Mouse (Mus musculus) adrenal gland (tissue): Measurements from ENCODE around the gene Ssbp4.

ENCODE experiments used
- intact Hi-C: fragments of 180-260 bp; cut with DNase I; formaldehyde crosslinking; loops from one replicate; pipeline ENCODE4 v1.15.1; 2025

The Ssbp4 gene

DNA sequence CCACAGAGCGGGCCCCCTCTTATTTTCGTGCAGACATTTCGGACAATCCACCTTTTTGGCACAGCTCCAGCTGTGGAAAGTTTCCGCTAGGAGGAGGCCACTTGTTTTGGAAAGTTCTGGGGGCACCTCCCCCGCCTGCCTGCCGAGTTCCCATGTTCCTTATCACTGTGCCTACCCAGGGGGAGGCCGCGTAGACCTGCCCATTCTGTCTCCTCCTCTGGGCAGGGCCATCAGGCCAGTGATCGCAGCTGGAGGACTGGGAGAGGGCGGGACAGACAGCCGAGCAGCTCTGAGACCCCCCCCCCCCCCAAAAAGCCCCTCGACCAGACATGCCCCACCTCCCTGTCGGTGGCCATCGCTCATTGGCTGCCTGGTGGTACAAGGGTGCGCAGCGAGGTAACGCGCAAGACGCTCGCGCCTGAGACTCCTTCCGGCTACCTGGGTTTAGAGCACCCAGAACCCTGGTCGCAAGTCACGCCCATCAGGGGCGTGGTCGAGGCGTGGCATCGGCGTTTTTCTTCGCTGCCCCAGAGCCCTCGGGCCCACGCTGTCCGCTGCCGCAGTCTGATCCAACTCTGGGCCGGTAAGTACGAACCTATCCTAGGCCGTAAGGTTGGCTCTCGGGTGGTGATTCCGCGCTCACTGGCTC lies 14.6 kb downstream of the Ssbp4 start, which contains the start of gene Isyna1:
Gene Isyna1, plus strand, starts transcription at position 413 of the 649 bp plus-strand sequence.
- intact Hi-C loops, result no loop called here

DNA sequence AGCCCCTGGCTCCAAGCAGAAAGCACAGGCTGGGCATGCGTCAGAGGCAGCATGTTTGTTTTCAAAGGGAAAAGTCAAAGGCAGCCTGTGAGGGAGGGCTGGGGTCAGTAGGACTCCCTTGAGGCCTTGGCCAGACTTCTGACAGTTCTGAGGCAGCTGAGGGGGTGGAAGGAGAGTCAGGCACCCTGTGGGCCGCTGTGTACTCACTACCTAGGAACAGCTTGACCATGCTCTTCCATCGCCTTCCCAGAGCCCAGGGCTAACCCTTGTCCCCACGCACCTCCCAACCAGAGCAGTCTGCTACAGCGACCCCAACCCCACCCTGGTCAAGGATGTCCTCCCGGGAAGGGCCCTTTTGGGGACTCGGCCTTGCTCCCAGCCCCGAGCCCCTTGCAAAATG lies 15.5 kb downstream of the Ssbp4 start:
- intact Hi-C loops, result no loop called here

DNA sequence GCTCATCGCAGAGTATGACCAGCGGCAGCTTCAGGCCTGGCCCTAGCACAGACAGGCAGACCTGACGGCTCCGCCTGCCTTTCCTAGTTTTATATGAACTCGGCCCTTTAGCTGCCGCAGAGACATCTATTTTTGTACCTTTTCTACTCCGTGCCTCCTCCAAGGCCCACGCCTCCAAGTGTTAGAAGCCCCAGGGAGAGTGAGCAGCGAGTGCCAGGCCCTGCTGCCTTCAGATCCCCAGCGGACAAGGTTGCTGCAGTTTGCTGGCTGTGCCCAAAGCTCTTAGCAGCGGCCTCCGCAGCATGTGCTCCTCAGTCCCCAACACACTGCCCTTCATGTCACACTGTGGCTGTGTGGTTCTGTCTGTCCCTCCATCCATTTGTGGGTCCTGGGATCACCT lies 17.1 kb downstream of the Ssbp4 start:
- intact Hi-C loops, result no loop called here

DNA sequence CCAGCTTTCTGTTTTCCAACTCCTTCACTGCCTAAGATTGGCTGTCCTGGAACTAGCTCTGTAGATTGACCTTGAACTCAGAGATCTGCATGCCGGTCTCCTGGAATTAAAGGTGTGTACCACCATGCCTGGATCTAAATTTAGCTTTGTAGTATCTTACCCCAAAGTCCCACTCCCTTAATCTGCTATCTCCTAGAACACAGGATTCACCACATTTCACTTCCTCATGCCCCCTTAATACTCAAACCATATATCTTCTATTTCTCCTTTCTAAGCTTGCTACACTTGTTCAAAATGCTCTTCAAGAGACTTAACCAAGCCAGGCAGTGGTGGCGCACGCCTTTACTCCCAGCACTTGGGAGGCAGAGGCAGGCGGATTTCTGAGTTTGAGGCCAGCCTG lies 20.7 kb downstream of the Ssbp4 start:
- intact Hi-C loops, result loop anchor here (5.0 to 10.0 kb wide), 2 partner anchors 36 to 173 kb away; no protein-coding TSS in a partner anchor

DNA sequence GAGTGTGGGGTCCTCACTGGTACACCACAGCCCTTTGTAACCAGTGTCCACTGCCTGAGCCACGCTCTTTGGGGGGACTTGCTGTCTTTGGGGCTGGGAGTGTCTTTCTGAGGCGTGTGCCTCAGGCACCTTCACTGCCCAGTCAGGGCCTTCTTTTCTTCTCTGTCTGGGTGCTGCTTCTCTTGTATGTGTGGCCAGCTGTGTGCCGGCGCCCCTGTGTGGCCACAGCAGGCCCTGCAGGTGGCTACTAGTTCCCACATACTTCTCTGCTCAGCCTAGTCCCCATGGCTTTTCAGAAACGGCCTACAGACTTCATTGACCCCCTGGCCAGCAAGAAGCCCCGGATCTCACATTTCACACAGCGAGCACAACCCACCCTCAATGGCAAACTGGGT lies 23.4 kb downstream of the Ssbp4 start:
- intact Hi-C loops, result loop anchor here (2.0 to 10.0 kb wide), 3 partner anchors 24 to 170 kb away; no protein-coding TSS in a partner anchor

DNA sequence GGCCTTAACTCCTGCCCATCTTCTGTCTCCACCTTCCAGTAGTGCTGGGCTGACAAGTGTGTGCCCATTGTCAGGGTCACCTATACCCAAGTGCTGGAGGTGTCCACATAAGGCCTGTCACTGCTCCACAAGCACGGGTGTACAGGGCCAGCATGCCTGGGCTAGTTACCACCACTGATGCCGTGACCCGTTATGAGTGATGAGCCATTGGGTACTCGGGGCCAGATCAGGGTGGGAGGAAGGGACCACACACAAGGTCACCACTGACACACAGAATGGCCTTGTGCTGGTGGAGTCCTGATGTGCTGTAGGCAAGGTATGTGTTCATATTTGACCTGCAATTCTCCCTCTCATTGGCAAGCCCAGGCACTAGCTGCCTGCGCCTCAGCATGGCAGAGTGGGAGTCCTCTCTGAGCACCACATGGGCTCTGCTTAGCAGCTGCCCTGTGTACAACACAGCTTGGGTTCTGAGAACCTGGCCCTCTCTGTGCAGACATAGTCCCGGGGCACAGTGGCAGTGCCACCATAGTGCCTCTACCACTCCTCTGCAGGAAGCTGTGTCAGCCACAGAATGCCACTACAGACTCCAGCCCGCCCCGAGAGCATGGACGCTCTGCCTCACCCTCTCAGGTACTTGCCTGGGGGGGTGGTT lies 23.9 kb downstream of the Ssbp4 start:
- intact Hi-C loops, result loop anchor here (2.0 to 10.0 kb wide), 3 partner anchors 24 to 170 kb away; no protein-coding TSS in a partner anchor

DNA sequence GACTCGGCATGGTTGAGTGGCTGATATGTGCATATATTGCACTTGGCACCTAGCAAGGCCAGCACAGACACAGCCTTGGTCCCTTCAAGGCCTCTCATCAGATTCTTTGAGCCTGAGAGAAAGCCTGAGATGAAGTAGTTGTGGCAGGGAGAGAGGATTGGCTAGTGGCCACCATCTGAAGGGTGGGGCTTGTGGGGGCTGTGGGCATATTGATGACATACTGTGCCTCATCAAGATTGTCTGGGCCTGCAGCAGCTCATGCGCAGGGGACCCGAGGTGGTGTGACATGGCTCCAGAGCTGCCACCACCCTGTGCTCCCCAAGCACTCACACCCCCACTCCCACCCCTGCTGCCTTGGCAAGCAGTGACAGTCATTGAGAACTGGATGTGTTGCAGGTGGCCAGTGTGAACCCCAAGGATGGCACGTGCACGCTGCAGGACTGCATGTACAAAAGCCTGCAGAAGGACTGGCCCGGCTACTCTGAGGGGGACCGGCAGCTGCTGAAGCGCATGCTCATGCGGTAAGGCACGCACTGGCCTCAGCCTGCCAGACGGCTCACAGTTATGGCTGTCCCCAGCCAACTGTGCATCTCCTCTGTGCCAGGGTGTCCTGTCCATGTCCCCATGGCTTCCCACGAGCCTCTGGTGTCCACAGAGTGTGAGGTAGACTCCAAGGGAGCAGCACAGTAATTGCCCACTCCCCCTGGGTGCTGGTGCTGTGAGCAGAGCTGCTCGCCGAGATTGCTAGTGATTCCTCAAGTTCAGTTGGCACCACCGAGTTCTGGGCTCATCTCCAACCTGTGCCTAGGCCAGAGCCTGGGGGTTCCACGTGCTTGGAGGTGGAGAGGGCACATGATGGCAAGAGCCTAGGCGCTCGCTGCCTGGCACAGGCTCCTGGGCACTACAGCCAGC lies 24.9 kb downstream of the Ssbp4 start:
- intact Hi-C loops, result loop anchor here (2.0 to 10.0 kb wide), 2 partner anchors 23 to 169 kb away; no protein-coding TSS in a partner anchor

DNA sequence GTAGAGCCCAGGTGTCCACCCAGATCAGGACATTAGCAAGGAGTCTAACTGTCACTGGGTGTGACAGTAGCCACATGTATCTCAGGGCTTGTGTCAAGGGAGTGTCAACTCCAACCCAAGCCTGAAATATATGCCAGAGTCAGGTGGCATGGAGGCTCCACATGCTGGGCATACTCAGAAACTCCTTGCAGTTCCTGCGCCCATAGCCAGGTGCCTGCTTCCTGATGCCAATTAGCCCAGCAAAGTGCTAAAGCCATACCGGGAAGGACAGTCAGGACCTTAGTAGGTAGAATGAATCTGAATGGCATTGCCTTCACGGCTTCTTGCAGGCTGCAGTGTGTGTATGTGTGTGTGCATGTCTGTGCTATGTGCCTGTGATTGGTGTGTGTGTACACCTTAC lies 31.5 kb downstream of the Ssbp4 start:
- intact Hi-C loops, result no loop called here

DNA sequence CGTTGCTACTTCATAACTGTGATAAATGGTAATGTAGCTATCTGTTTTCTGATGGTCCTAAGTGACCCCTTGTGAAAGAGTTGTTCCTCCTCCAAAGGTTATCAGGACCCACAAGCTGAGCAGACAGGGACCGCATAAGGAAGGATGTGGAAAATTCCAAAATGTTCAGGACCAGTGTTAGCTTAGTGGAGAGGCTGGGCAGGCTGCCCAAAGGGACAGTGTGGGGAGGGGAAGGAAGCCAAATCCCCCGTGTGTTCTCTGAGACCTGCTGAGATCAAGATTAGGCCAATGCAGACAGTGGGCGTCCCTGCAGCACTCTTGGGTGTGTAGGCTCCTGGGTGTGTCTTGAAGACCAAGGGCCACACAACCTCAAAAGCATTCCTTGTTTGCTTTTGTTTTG lies 33.8 kb downstream of the Ssbp4 start:
- intact Hi-C loops, result no loop called here

DNA sequence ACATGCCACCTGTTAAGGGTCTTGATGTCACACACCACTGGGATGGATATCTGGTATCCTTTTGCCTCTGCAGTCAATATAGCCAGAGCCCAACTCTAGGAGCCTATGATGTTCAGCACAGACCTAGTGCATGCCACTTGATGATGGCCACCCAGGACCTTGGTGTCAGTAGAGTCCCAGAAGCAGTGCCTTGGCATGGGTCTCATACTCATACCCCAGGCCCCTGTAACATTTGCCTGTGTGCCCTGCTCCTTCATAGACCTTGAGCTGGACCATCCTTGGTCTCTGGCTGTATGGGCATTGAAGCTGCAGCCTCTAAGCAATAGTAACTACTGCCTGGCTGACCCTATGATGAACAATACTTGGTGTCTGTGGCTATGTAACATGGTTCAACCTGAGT lies 34.4 kb downstream of the Ssbp4 start:
- intact Hi-C loops, result no loop called here

DNA sequence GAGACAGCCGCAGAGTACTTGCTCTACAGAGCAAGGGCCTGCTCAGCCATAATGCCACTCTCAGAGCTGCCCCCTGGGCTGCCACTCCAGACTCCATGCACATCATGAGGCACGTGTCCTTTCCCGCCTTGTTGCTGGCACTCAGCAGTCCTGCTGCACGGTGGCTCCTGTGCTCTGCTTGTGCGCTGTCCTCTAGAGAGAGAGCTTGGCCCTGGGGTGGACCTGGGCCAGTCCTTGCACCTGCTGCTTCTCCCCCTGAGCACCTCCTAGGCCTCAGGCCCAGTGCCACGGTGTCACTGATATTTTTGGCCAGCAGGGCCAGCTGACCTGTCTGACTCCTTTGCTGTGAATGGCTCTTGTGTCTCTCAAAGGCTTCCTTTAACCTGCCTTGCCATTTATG lies 37.7 kb downstream of the Ssbp4 start:
- intact Hi-C loops, result no loop called here

DNA sequence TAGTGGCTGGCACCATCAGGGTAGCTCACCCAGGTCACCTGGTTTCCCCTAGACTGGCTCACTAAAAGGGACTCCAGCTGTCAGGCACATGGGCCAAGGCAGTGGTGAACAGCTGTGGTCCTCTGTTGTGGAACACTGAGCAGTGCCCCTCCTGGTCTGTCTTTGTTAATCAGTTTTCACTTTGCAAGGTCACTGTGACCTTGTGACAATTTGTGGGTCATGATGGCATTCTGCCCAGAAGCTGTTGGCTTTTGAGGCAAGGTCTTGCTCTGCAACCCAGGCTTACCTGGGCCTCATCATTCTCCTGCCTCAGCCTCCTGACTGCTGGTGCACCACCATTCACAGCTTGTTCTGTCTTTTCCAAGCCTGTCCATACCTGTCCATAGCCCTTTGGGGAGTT lies 38.3 kb downstream of the Ssbp4 start:
- intact Hi-C loops, result no loop called here

DNA sequence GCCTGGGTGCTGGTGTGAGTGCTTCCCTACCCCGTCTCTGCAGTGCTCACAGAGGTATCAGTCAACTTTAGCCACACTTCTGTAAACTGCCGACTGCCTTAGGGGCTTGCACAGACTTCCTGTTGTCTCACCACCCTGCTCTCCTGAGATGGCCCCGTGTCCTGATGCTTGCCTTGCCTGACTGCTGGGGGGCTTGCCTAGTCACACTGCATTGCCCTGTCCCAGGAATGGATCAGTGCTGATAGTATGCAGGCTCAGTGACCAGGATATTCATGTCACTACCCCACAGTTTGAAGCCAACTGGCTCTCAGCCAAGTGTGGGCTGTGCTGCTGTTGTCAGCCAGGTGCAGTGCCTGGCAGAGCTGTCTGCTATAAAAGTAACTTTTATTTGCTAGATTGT lies 43.1 kb downstream of the Ssbp4 start:
- intact Hi-C loops, result no loop called here

DNA sequence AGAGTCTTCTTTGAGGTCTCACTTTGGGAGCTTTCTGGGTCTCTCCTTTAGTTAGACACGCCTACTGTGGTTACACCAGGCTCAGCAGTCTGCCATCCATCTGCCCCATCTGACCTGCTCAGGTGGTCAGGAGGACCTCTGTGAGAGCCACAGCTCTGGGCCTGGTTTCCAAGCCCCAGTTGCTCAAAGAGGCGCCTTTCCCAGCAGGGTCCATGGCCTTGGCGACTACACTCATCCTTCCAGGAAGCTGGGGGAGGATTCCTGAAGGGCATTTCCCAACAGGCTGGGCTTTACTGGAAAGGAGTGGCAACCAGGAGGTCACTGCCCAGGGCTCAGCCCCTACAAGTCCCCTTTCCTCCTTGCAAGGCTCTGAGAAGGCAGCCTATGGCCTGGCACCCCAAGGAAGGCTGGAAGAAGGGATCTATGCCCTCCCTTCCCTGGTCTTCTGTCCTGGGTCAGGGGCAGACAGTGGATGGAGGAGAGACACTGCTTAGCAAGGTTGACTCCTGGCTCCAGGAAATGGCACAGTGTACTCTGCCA lies 43.9 kb downstream of the Ssbp4 start:
- intact Hi-C loops, result no loop called here

DNA sequence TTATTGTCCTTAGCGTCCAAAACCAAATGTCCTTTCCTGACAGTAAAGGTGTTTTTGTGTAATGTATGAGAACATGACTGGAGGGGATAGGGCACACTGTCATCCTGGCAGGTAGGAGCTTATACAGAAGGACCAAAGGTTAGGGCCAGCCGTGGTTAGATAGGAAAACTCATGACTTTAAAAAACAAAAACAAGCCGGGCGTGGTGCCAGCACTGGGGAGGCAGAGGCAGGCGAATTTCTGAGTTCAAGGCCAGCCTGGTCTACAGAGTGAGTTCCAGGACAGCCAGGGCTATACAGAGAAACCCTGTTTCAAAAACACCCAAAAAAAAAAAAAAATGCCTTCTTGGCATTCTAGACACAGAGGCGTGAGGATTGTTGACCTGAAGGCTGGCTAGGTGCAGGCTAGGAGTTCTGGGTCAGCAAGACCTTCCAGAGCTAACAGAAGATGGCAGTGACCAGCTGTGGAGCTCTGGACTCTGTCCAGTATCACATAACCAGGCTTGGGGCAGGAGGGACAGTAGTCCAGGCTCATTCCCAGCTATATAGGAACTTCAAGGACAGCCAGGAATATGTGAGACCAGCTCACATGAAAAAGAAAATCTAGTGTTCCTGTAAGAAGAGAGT lies 44.8 kb downstream of the Ssbp4 start:
- intact Hi-C loops, result no loop called here

DNA sequence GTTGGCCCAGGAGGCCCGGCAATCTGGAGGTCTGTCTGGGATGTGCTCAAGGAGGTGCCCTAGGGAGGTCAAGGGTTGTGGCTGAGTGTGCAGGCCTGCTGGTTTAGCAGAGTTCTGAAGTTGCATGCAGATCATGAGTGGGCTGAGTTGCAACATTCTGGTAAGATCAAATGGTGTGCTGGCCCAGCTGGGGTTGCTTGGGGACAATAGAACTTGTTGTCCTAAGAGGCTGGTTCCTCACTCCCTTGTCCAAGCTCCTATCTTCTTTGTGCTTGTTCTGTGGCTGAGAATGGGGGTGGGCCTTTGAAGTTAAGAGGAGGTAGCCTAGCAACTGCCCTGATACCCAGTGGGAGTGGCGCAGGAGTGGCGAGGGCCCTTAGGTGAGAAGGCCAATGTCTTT lies 45.9 kb downstream of the Ssbp4 start:
- intact Hi-C loops, result no loop called here

DNA sequence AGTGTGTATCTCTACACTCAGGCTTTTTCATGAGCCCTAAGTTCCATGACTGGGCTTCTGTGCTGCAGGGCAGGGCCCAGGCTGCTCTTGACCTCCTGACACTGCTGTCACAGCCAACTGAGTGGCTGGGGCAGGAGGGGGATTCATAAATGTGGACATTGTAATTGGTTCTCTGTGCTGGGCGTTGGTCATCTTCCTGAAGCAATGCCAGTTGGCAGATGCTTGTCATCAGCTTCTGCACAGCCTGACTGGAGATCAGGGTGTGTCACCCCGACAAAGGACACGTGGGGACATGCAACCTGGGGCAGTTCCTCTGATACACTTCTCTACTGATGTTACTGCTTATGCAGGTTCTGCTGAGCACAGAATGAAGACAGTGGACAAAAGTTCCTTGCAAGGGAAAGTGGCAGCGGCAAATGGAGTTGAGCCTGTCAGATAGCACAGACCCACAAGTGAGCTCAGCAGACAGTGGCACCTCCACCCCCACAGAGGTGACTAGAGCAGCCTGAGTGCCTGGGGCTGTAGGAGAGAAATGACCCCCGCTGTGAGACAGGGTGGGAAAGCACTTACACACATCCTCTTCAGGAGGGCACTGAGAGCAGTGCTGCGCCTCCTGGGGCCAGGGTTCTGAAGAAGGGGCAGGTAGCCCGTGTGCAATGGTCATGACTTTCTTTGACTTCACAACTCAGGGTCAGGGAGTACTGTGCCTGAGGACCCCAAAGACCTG lies 46.7 kb downstream of the Ssbp4 start:
- intact Hi-C loops, result loop anchor here (2.0 kb wide), 1 partner anchor 23 kb away; no protein-coding TSS in a partner anchor

DNA sequence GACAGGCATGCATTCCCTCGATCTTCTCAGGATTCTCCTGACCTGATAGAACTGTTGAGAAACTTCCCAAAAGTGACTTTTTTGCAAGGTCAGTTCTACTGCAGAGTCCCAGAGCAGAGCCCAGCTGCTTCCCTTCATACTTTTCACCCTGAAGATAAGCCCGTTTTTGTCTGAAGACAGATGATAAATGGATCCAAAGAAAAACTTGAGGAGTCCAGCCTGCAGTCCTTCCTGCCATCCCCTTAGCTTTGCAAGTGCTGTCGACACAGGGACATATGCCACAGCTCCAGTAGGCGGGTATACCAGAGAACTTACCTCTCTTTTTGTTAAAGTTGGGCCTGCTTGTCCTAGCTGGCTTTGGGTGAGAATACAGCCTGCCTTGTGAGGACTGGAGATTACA lies 47.3 kb downstream of the Ssbp4 start:
- intact Hi-C loops, result loop anchor here (2.0 kb wide), 1 partner anchor 23 kb away; no protein-coding TSS in a partner anchor

DNA sequence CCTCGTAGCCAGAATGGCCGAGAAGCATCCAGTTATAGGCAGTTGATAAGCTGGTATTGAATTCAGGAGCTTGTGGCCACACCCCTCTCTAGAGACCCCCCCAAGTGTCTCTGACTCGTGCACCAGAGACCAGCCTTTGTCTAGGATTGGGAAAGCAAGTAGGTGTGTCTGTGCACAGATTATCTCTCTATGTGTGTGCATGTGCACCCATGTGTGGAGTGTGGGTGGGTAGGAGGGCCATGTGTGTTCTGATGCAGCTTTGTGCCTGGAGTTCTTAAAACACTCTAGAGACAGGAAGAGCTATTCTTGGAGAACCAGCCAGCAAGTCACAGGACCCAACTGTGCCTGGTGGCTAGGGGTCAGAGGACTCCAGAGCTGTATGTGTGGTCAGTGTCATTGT lies 48.1 kb downstream of the Ssbp4 start:
- intact Hi-C loops, result loop anchor here (2.0 kb wide), 1 partner anchor 24 kb away; no protein-coding TSS in a partner anchor

DNA sequence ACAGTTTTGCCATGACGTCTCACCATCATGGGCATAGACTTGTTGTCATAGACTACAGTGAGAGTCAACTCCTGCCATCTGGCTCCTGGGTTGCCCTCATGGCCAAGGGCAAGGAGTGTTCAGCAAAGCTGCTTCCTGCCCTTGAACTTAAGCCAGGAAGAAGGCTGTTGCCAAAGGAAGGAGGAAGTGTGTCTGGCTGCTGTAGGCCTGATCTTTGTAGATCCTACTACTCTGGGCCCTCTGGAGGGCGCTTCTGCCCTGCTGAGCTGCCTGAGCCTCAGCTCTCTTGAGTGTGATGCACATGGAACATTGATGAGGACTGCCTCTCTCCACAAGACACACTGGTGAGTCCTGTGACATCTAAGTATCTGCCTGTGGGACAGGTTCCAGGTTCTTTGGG lies 48.6 kb downstream of the Ssbp4 start:
- intact Hi-C loops, result loop anchor here (2.0 kb wide), 1 partner anchor 25 kb away; no protein-coding TSS in a partner anchor
